Mouse (Mus musculus) Muller cell, postnatal 12 days (primary cell): ENCODE measurements at regions not wholly inside any gene's neighbourhood (a gene's known extent, or its start where the extent isn't known, plus 50 kb on each side); places are given as distances from the start of the nearest gene placed in this dataset.
A peak's percentile ranks its signal among the peaks of the same experiment; 100 is the strongest.

ENCODE experiments used
- DNase-seq: peaks from one replicate; pipeline ENCODE4 v3.0.0-alpha.2; 2015; ENCODE audit errors: inconsistent ontology term

- DNase-seq = no peak
Measured at GRCm38 (mm10) chr2:128334757-128335500, 209.1 kb downstream of the Bcl2l11 start.

GRCm38 (mm10) chr2:128337192-128337591, 211.4 kb downstream of the Bcl2l11 start:
- no peak for DNase-seq

- no peak for DNase-seq
Measured at GRCm38 (mm10) chr2:128337791-128338190, 212.0 kb downstream of the Bcl2l11 start.

GRCm38 (mm10) chr2:128338474-128338873, 212.6 kb downstream of the Bcl2l11 start:
- DNase-seq = no peak

GRCm38 (mm10) chr2:128339061-128339642, 213.3 kb downstream of the Bcl2l11 start:
- DNase-seq = no peak

GRCm38 (mm10) chr2:128339643-128340487, 214.0 kb downstream of the Bcl2l11 start:
- DNase-seq = no peak

GRCm38 (mm10) chr2:128340631-128341240, 214.9 kb downstream of the Bcl2l11 start:
- DNase-seq = no peak

GRCm38 (mm10) chr2:128342212-128342611, 216.4 kb downstream of the Bcl2l11 start:
- no peak for DNase-seq

- DNase-seq = no peak
Measured at GRCm38 (mm10) chr2:128345557-128345956, 219.7 kb downstream of the Bcl2l11 start.

GRCm38 (mm10) chr2:128348556-128348955, 222.7 kb downstream of the Bcl2l11 start:
- DNase-seq = no peak

- no peak for DNase-seq
Measured at GRCm38 (mm10) chr2:128351405-128351804, 225.6 kb downstream of the Bcl2l11 start.

GRCm38 (mm10) chr2:128352533-128352932, 226.7 kb downstream of the Bcl2l11 start:
- DNase-seq = no peak

- no peak for DNase-seq
Measured at GRCm38 (mm10) chr2:128353457-128353856, 227.6 kb downstream of the Bcl2l11 start.

- DNase-seq = peak; percentile 86
Measured at GRCm38 (mm10) chr2:128356326-128356725, 230.5 kb downstream of the Bcl2l11 start.

- no peak for DNase-seq
Measured at GRCm38 (mm10) chr2:128359106-128359505, 231.9 kb upstream of the Spdye4c start.

- no peak for DNase-seq
Measured at GRCm38 (mm10) chr2:128360517-128360916, 230.5 kb upstream of the Spdye4c start.

GRCm38 (mm10) chr2:128361436-128361835, 229.6 kb upstream of the Spdye4c start:
- DNase-seq = no peak

- DNase-seq = no peak
Measured at GRCm38 (mm10) chr2:128364161-128364560, 226.8 kb upstream of the Spdye4c start.

GRCm38 (mm10) chr2:128365004-128365403, 226.0 kb upstream of the Spdye4c start:
- no peak for DNase-seq

GRCm38 (mm10) chr2:128365775-128366174, 225.2 kb upstream of the Spdye4c start:
- DNase-seq = no peak

GRCm38 (mm10) chr2:128367266-128368150, 223.5 kb upstream of the Spdye4c start:
- DNase-seq = no peak
